Mouse (Mus musculus) heart, postnatal 0 days (tissue): ENCODE measurements around the gene Prkar2b. TPM values are rescaled to one million over a fixed set of nuclear protein-coding genes. Genes with fewer than 3 reads are reported as not detected.

Experiments used
- ATAC-seq: fragments of 200-750 bp; cut with Nextera tagmentation; 2 replicates; pipeline ENCODE4 v1.8.0; 2017; ENCODE audit warnings: low read depth, moderate number of reproducible peaks, moderate library complexity; ENCODE audit not compliant: insufficient read depth
- DNase-seq: peaks from one replicate; pipeline ENCODE4 v3.0.0-alpha.2; 2016; ENCODE audit warnings: low spot score
- H3K27ac ChIP-seq: fragments of 300-500 bp; sonication (generic); 2 replicates; pipeline ENCODE4 v1.5.1; 2014; ENCODE audit warnings: low read depth, mild to moderate bottlenecking
- H3K27me3 ChIP-seq: fragments of 300-500 bp; sonication (generic); 2 replicates; pipeline ENCODE4 v1.6.1; 2014; ENCODE audit warnings: low read length, mixed read lengths; ENCODE audit not compliant: control insufficient read depth, insufficient read depth
- H3K36me3 ChIP-seq: fragments of 300-500 bp; sonication (generic); replicated peaks from 2 replicates; pipeline ENCODE4 v1.6.1; 2014; ENCODE audit warnings: low read length, mixed read lengths; ENCODE audit not compliant: control insufficient read depth, insufficient read depth
- H3K4me1 ChIP-seq: fragments of 300-500 bp; sonication (generic); 2 replicates; pipeline ENCODE4 v1.6.1; 2014; ENCODE audit warnings: antibody characterized with exemption; ENCODE audit not compliant: control insufficient read depth, insufficient read depth
- H3K4me2 ChIP-seq: fragments of 300-500 bp; sonication (generic); 2 replicates; pipeline ENCODE4 v1.6.1; 2014; ENCODE audit warnings: low read depth, mild to moderate bottlenecking, low read length, moderate library complexity
- H3K4me3 ChIP-seq: fragments of 300-500 bp; sonication (generic); 2 replicates; pipeline ENCODE4 v1.5.1; 2014; ENCODE audit warnings: low read depth, low read length
- H3K9ac ChIP-seq: fragments of 300-500 bp; sonication (generic); replicated peaks from 2 replicates; pipeline ENCODE4 v1.6.1; 2014; ENCODE audit warnings: low read depth, low read length, mixed read lengths
- H3K9me3 ChIP-seq: fragments of 300-500 bp; sonication (generic); replicated peaks from 2 replicates; pipeline ENCODE4 v1.6.1; 2016; ENCODE audit warnings: low read length; ENCODE audit not compliant: control insufficient read depth
- CTCF ChIP-seq: IDR thresholded peaks from 2 replicates; pipeline ENCODE4 v1.5.1; 2016; ENCODE audit warnings: antibody characterized with exemption, control low read depth, low read depth
- EP300 ChIP-seq: IDR thresholded peaks from 2 replicates; pipeline ENCODE4 v1.6.1; 2016; ENCODE audit warnings: antibody characterized with exemption, low read depth
- WGBS: fragments of 180-500 bp; shearing (Covaris S2); extraction: QIAGEN DNeasy Blood & Tissue Kit; methylation state at CpG from one replicate; pipeline ENCODE4 v1.1.7; 2014; 5-methylcytosine and 5-hydroxymethylcytosine counted together
- polyA plus RNA-seq: library from polyadenylated mRNA; unstranded; fragments of >200 nt; fragmentation: Nextera tagmentation; extraction: Ambion mirVana; gene quantifications from 2 replicates; pipeline ENCODE4 v1.2.1, GENCODE M21; 2015
- total RNA-seq: library from RNA; depleted of rRNA; stranded (reverse); fragments of >200 nt; gene quantifications from 2 replicates; pipeline ENCODE4 v1.2.3, GENCODE M21; 2014; ENCODE audit warnings: low replicate concordance

Prkar2b gene
- total and polyA plus RNA-seq, 2 experiments from 2014 or later: 2.6 TPM; not detected in 1

DNA sequence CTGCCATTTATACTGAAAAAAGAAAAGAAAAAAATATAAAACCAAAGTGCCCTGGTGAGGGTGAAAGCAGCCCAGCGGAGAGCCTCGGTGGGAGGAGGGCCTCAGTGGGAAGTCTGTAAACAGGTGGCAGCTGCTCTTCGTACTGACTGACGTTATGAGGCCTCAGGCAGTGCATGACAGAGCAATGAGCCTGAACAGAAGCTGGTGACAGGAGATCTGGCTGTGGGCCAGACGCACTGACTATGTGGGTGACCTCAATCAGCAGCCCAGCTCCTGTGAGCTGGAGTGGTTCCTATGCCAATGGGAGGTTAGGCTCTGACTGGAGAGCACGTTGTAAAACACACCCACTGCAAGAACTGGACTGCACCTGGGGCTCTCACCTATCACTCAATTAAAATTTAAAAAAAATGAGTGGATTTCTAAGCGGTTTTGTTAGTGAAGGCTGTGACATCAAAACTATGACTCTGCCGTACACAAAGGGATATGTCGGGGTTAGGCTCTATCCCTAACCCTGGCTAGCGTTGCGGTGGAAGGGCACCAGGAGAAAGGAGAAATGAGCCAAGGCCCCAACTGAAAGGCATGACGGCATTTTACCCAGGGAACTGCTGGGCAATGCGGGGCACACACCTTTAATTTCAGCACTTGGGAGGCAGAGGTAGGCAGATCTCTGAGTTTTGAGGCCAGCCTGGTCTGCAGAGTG, 87.5 kb downstream of the Prkar2b start:
- Histone ChIP-seq H3K27ac (peak overlapping the region; percentile 36), H3K4me3 (no peak overlapping the region), H3K27me3 (no peaks in the 10 kb centered on the region), H3K36me3 (no peaks in the 10 kb centered on the region), H3K4me2 (no peak overlapping the region), H3K9me3 (no peaks in the 10 kb centered on the region), H3K9ac (no peak overlapping the region), H3K4me1 (no peaks in the 10 kb centered on the region)
- 30% methylated on average over 13 of the region's 13 CpGs for WGBS
- TF ChIP-seq EP300: peak; percentile 51; the same call in 1 of the 2 replicates
- no peak for TF ChIP-seq CTCF
- DNase-seq (peak; percentile 94), ATAC-seq (peak; percentile 99)

DNA sequence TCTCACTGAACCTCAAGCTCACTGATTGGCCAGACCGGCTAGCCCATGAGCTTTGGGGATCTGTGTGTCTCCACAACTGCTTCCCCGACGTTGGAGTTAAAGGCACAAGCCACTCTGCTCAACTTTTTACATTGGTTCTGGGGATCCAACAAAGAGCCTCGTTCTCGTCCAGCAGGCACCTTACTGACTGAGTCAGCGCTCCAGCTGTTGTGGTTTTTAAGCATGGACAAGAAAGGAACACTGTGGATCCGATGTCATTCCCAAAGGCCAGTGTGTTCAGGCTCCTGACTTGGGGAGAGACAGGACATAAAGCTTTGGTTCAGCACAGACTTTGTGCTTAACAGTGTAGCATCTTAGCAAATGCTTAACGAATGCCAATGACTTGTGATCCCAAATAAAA, 89.5 kb downstream of the Prkar2b start:
- no peak for TF ChIP-seq EP300
- no peak for TF ChIP-seq CTCF
- DNase-seq: no peak
- no peak overlapping the region for H3K4me2 ChIP-seq
- H3K27ac ChIP-seq: no peak overlapping the region
- H3K27me3 ChIP-seq: no peaks in the 10 kb centered on the region
- ATAC-seq: no peak
- no peak overlapping the region for H3K9ac ChIP-seq
- H3K36me3 ChIP-seq: no peaks in the 10 kb centered on the region
- no peak overlapping the region for H3K4me3 ChIP-seq
- H3K9me3 ChIP-seq: no peaks in the 10 kb centered on the region
- 89% methylated on average over 8 of the region's 8 CpGs for WGBS
- H3K4me1 ChIP-seq: no peaks in the 10 kb centered on the region

DNA sequence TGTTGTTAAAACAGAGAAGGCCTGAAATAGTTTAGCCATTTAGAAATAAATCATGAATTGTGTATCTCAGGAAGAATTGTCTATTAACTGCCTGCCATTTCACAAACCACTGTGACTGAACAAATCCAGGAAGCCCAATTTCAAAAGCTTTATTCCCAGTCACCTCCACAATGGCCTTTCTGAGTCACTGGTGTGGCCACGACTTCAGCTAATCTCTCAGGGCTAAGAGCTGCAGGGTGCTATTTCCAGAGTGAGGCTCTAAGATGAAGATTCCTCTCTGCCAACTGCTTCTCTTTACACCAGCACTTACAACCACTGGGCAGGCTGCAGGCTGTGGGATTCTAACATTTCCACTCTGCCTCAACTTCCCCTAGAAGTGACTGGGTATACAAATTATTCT, 92.0 kb downstream of the Prkar2b start:
- 9% methylated on average over 1 of the region's 1 CpGs for WGBS
- ATAC-seq: no peak
- TF ChIP-seq EP300 (no peak), CTCF (no peak)
- H3K4me3 ChIP-seq: no peak overlapping the region
- peak overlapping the region; percentile 48; the same call in 1 of the 2 replicates for H3K27ac ChIP-seq
- peak; percentile 32 for DNase-seq
- no peak overlapping the region for H3K9ac ChIP-seq
- no peak overlapping the region for H3K4me2 ChIP-seq
- H3K9me3 ChIP-seq: no peaks in the 10 kb centered on the region
- no peaks in the 10 kb centered on the region for H3K36me3 ChIP-seq
- H3K4me1 ChIP-seq: no peaks in the 10 kb centered on the region
- no peaks in the 10 kb centered on the region for H3K27me3 ChIP-seq

DNA sequence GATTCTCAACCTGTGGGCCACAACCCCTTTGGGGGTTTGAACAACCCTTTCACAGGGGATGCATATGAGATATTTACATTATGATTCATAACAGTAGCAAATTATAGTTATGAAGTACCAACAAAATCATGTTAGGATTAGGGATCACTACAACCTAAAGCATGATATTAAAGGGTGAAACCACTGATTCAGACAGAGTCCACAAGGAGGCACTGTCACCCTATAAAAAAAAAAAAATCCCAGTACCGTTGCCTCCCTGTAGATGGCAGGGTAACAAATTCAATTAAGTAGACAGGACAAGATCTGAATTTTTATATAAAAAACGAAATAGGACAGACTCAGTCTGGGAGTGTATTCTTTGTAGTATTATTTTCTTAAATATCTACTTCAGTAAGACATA, 93.6 kb downstream of the Prkar2b start:
- WGBS: 7% methylated on average over 2 of the region's 2 CpGs
- no peak overlapping the region for H3K9ac ChIP-seq
- H3K4me1 ChIP-seq: no peaks in the 10 kb centered on the region
- H3K36me3 ChIP-seq: no peaks in the 10 kb centered on the region
- no peaks in the 10 kb centered on the region for H3K27me3 ChIP-seq
- no peak overlapping the region for H3K27ac ChIP-seq
- no peak for ATAC-seq
- DNase-seq: peak; percentile 63
- TF ChIP-seq CTCF (peak; percentile 91), EP300 (no peak)
- H3K4me2 ChIP-seq: no peak overlapping the region
- no peaks in the 10 kb centered on the region for H3K9me3 ChIP-seq
- no peak overlapping the region for H3K4me3 ChIP-seq

DNA sequence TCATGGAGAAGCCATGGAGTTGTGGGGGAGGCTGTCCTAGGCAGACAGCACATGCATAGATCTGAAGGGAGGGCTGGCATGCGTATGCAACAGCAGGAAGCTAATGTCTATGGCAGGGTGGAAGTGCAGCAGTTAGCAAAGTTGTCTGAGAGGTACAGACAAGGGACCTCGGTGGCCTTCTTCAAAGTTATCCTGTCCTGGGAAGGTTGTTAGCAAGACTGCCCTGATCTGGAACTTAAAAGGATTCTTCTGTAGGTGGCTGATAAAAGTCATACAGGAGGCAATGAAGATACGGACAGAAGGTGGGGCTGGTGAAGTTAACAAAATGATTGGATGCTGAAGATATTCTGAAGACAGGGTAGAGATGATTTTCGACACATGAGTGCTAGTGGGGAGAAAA, 94.7 kb downstream of the Prkar2b start:
- Histone ChIP-seq H3K9ac (no peak overlapping the region), H3K4me3 (no peak overlapping the region), H3K27ac (no peak overlapping the region), H3K4me2 (no peak overlapping the region), H3K4me1 (no peaks in the 10 kb centered on the region), H3K36me3 (no peaks in the 10 kb centered on the region), H3K9me3 (no peaks in the 10 kb centered on the region), H3K27me3 (no peaks in the 10 kb centered on the region)
- no peak for TF ChIP-seq CTCF
- no peak for TF ChIP-seq EP300
- DNase-seq: no peak
- 71% methylated on average over 4 of the region's 4 CpGs for WGBS
- no peak for ATAC-seq
